Mouse (Mus musculus): ENCODE measurements around the gene Tnrc18. TPM values are rescaled to one million over a fixed set of nuclear protein-coding genes. Genes with fewer than 3 reads are reported as not detected.

The Tnrc18 gene
- polyA plus RNA-seq, 1 experiment from 2014 or later: 11.1 TPM

DNA sequence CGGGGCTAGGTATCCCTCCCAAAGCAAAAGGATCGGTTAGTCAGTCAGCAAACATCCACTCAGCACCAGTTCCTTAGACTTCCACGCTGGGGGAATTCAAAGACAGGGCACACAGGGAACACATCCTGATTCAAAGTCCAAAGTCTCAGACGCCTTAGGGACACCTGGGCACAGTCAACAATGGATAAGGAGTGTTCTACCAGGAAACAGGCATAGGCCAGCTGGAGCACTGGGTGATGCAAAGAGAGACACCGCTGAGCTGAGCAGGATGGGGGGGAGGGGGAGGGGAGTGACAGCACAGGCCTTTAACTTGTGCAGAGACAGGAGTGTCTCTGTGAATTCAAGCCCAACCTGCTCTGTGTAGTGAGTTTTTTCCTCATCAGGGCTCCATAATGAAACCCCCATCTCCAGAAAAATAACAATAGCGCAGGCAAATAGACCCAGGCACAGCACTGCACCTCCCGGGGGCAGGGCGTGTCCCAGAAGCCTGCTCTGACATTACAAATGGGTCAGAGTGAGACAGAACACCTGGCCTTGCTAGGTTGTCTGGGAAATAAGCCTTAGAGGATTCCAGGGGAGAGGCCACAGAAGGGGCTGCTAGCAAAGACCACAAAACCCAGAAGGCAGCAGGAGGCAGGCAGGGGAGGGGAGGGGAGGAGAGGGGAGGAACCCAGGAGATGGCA lies 34.9 kb downstream of the Tnrc18 start:
- Histone ChIP-seq H3K36me3 (ENCODE audit: control insufficient read depth, insufficient read depth, low read length) (peaks cover 17% of the 10 kb centered on the region), H3K9ac (ENCODE audit: low read depth, low read length) (no peak overlapping the region), H3K27ac (ENCODE audit: low read depth, low read length) (no peak overlapping the region), H3K4me3 (ENCODE audit: low read depth, low read length) (no peak overlapping the region), H3K4me1 (replicated peaks; ENCODE audit: control insufficient read depth, insufficient read depth, low read length) (peaks cover 6% of the 10 kb centered on the region; the same call in 1 of the 2 replicates), H3K9me3 (ENCODE audit: control insufficient read depth, low read length) (no peaks in the 10 kb centered on the region), H3K4me2 (no peak overlapping the region), H3K27me3 (replicated peaks; ENCODE audit: control insufficient read depth, insufficient read depth, low read length) (no peaks in the 10 kb centered on the region)
- ATAC-seq (replicated peaks; ENCODE audit: low FRiP score) (no peak), DNase-seq (ENCODE audit: low spot score) (no peak)
- 74% methylated on average over 8 of the region's 8 CpGs for WGBS

- peaks cover 10% of the 10 kb centered on the region; the same call in 1 of the 2 replicates for H3K36me3 ChIP-seq (ENCODE audit: control insufficient read depth, insufficient read depth, low read length)
Measured at GRCm38 (mm10) chr5:142780579-142780978, 36.9 kb downstream of the Tnrc18 start.

GRCm38 (mm10) chr5:142778871-142779270 lies 38.6 kb downstream of the Tnrc18 start:
- ATAC-seq (replicated peaks; ENCODE audit: low FRiP score): no peak
- peaks cover 14% of the 10 kb centered on the region for H3K36me3 ChIP-seq (ENCODE audit: control insufficient read depth, insufficient read depth, low read length)
- no peak overlapping the region for H3K27ac ChIP-seq (ENCODE audit: low read depth, low read length)
- H3K9ac ChIP-seq (ENCODE audit: low read depth, low read length): no peak overlapping the region
- H3K27me3 ChIP-seq (replicated peaks; ENCODE audit: control insufficient read depth, insufficient read depth, low read length): no peaks in the 10 kb centered on the region
- DNase-seq (ENCODE audit: low spot score): no peak
- H3K4me1 ChIP-seq (replicated peaks; ENCODE audit: control insufficient read depth, insufficient read depth, low read length): peaks cover 6% of the 10 kb centered on the region; the same call in 1 of the 2 replicates
- H3K9me3 ChIP-seq (ENCODE audit: control insufficient read depth, low read length): no peaks in the 10 kb centered on the region
- no peak overlapping the region for H3K4me2 ChIP-seq
- no peak overlapping the region for H3K4me3 ChIP-seq (ENCODE audit: low read depth, low read length)
- 81% methylated on average over 6 of the region's 6 CpGs for WGBS

More at GRCm38 (mm10) chr5:142780579-142780978, 36.9 kb downstream of the Tnrc18 start:
- H3K27ac ChIP-seq (ENCODE audit: low read depth, low read length): no peak overlapping the region
- no peak overlapping the region for H3K4me3 ChIP-seq (ENCODE audit: low read depth, low read length)
- H3K9me3 ChIP-seq (ENCODE audit: control insufficient read depth, low read length): no peaks in the 10 kb centered on the region
- H3K9ac ChIP-seq (ENCODE audit: low read depth, low read length): no peak overlapping the region
- 86% methylated on average over 5 of the region's 5 CpGs for WGBS
- ATAC-seq (replicated peaks; ENCODE audit: low FRiP score) (no peak), DNase-seq (ENCODE audit: low spot score) (no peak)
- H3K4me1 ChIP-seq (replicated peaks; ENCODE audit: control insufficient read depth, insufficient read depth, low read length): peaks cover 6% of the 10 kb centered on the region; the same call in 1 of the 2 replicates
- H3K4me2 ChIP-seq: no peak overlapping the region
- no peaks in the 10 kb centered on the region for H3K27me3 ChIP-seq (replicated peaks; ENCODE audit: control insufficient read depth, insufficient read depth, low read length)

DNA sequence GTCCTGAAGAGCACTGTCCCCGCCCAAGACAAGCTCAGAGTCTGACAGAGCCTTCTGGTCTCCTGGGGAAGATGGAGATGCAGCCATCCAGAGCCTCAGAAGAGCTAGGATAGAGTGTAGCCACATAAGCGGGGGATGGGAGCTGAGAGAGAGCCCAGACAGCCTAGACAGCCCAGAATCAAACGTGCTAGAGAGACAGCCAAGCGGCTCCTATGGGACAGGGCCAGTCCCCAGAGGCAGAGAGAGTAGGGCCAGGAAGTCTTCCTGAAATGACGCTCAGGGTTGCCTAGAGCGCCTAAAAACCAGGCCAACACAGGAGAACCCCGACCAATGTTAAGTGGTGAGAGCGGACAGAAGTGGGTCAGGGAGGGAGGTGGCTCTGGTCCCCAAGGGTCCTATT lies 39.3 kb downstream of the Tnrc18 start:
- no peak overlapping the region for H3K9ac ChIP-seq (ENCODE audit: low read depth, low read length)
- H3K4me2 ChIP-seq: no peak overlapping the region
- DNase-seq (ENCODE audit: low spot score): no peak
- ATAC-seq (replicated peaks; ENCODE audit: low FRiP score): no peak
- no peak overlapping the region for H3K4me3 ChIP-seq (ENCODE audit: low read depth, low read length)
- no peaks in the 10 kb centered on the region for H3K27me3 ChIP-seq (replicated peaks; ENCODE audit: control insufficient read depth, insufficient read depth, low read length)
- H3K4me1 ChIP-seq (replicated peaks; ENCODE audit: control insufficient read depth, insufficient read depth, low read length): peaks cover 6% of the 10 kb centered on the region; the same call in 1 of the 2 replicates
- H3K9me3 ChIP-seq (ENCODE audit: control insufficient read depth, low read length): no peaks in the 10 kb centered on the region
- WGBS: 69% methylated on average over 8 of the region's 8 CpGs
- no peak overlapping the region for H3K27ac ChIP-seq (ENCODE audit: low read depth, low read length)
- H3K36me3 ChIP-seq (ENCODE audit: control insufficient read depth, insufficient read depth, low read length): peaks cover 16% of the 10 kb centered on the region

DNA sequence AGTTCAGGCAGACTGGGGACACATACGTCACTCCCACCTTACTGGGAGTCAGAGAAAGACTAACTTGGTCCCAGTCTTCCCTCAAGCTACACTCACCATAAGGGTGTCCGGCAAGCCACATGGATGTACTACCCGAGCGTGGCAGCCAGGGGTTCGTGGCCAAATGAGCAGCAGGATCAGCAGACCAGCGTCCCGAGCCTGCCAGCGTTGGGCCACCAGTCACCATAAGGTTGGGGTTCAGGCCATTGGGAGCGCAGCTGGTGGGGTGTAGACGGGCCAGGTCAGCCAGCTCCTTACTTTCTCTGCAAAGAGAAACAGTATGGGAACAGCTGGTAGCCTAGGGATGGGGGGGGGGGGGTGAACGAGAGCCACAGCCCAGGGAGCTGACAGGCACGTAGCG lies 41.4 kb downstream of the Tnrc18 start:
- no peak for DNase-seq (ENCODE audit: low spot score)
- Histone ChIP-seq H3K4me2 (no peak overlapping the region), H3K4me3 (ENCODE audit: low read depth, low read length) (no peak overlapping the region), H3K4me1 (replicated peaks; ENCODE audit: control insufficient read depth, insufficient read depth, low read length) (no peaks in the 10 kb centered on the region), H3K9me3 (ENCODE audit: control insufficient read depth, low read length) (no peaks in the 10 kb centered on the region), H3K9ac (ENCODE audit: low read depth, low read length) (no peak overlapping the region), H3K27ac (ENCODE audit: low read depth, low read length) (no peak overlapping the region), H3K36me3 (ENCODE audit: control insufficient read depth, insufficient read depth, low read length) (peaks cover 19% of the 10 kb centered on the region), H3K27me3 (replicated peaks; ENCODE audit: control insufficient read depth, insufficient read depth, low read length) (no peaks in the 10 kb centered on the region)
- WGBS: 90% methylated on average over 13 of the region's 13 CpGs
- no peak for ATAC-seq (replicated peaks; ENCODE audit: low FRiP score)

DNA sequence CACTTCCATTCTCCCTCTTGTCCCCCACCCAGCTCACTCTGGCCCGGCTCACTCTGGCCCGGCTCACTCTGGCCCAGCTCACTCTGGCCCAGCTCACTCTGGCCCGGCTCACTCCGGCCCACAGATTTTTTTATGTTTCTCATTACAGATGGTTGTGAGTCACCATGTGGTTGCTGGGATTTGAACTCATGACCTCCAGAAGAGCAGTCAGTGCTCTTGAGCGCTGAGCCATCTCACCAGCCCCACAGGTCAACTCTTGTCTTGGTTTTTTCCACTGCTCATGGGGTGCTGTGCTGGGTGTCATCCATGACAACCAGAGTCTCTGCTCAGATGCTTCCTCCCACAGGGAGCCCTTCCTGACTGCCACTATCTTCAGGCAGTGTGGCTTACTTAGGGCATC lies 42.7 kb downstream of the Tnrc18 start:
- DNase-seq (ENCODE audit: low spot score) (no peak), ATAC-seq (replicated peaks; ENCODE audit: low FRiP score) (no peak)
- no peak overlapping the region for H3K9ac ChIP-seq (ENCODE audit: low read depth, low read length)
- H3K4me1 ChIP-seq (replicated peaks; ENCODE audit: control insufficient read depth, insufficient read depth, low read length): no peaks in the 10 kb centered on the region
- H3K9me3 ChIP-seq (ENCODE audit: control insufficient read depth, low read length): no peaks in the 10 kb centered on the region
- no peak overlapping the region for H3K27ac ChIP-seq (ENCODE audit: low read depth, low read length)
- H3K36me3 ChIP-seq (ENCODE audit: control insufficient read depth, insufficient read depth, low read length): peaks cover 22% of the 10 kb centered on the region
- WGBS: 87% methylated on average over 5 of the region's 5 CpGs
- no peaks in the 10 kb centered on the region for H3K27me3 ChIP-seq (replicated peaks; ENCODE audit: control insufficient read depth, insufficient read depth, low read length)
- no peak overlapping the region for H3K4me2 ChIP-seq
- no peak overlapping the region for H3K4me3 ChIP-seq (ENCODE audit: low read depth, low read length)

- H3K27me3 ChIP-seq (replicated peaks; ENCODE audit: control insufficient read depth, insufficient read depth, low read length): no peaks in the 10 kb centered on the region
- H3K4me2 ChIP-seq: no peak overlapping the region
- H3K4me3 ChIP-seq (ENCODE audit: low read depth, low read length): no peak overlapping the region
- ATAC-seq (replicated peaks; ENCODE audit: low FRiP score) (no peak), DNase-seq (ENCODE audit: low spot score) (no peak)
- H3K9ac ChIP-seq (ENCODE audit: low read depth, low read length): no peak overlapping the region
- no peaks in the 10 kb centered on the region for H3K9me3 ChIP-seq (ENCODE audit: control insufficient read depth, low read length)
- H3K4me1 ChIP-seq (replicated peaks; ENCODE audit: control insufficient read depth, insufficient read depth, low read length): peaks cover 5% of the 10 kb centered on the region
- peaks cover 24% of the 10 kb centered on the region for H3K36me3 ChIP-seq (ENCODE audit: control insufficient read depth, insufficient read depth, low read length)
- no peak overlapping the region for H3K27ac ChIP-seq (ENCODE audit: low read depth, low read length)
- WGBS: 76% methylated on average over 15 of the region's 15 CpGs
Measured at GRCm38 (mm10) chr5:142771964-142772363, 45.5 kb downstream of the Tnrc18 start.

DNA sequence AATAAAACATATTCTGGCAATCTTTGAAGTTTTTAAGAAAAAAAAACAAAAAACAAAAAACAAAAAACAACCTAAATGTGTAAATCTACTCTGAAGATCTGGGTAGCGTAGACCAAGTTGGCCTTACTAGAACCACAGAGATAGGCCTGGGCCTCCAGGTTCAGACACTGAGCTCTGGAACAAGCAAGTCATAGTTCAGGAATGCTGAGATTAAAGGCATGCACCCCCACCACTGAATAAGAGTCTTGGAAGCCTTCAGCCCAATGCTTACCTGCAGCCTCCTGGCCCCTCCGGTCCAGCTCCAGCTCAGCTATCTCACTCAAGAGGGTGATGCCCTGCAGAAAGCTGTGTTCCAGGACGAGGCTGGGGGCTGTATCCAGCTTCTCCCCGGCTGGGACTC lies 46.4 kb downstream of the Tnrc18 start:
- H3K4me3 ChIP-seq (ENCODE audit: low read depth, low read length): no peak overlapping the region
- no peaks in the 10 kb centered on the region for H3K9me3 ChIP-seq (ENCODE audit: control insufficient read depth, low read length)
- 78% methylated on average over 4 of the region's 4 CpGs for WGBS
- H3K4me1 ChIP-seq (replicated peaks; ENCODE audit: control insufficient read depth, insufficient read depth, low read length): peaks cover 5% of the 10 kb centered on the region
- H3K27me3 ChIP-seq (replicated peaks; ENCODE audit: control insufficient read depth, insufficient read depth, low read length): no peaks in the 10 kb centered on the region
- no peak overlapping the region for H3K4me2 ChIP-seq
- DNase-seq (ENCODE audit: low spot score) (no peak), ATAC-seq (replicated peaks; ENCODE audit: low FRiP score) (no peak)
- H3K27ac ChIP-seq (ENCODE audit: low read depth, low read length): no peak overlapping the region
- H3K36me3 ChIP-seq (ENCODE audit: control insufficient read depth, insufficient read depth, low read length): peaks cover 24% of the 10 kb centered on the region
- no peak overlapping the region for H3K9ac ChIP-seq (ENCODE audit: low read depth, low read length)

GRCm38 (mm10) chr5:142769641-142770040 lies 47.8 kb downstream of the Tnrc18 start:
- WGBS: 69% methylated on average over 5 of the region's 5 CpGs
- H3K9me3 ChIP-seq (ENCODE audit: control insufficient read depth, low read length): no peaks in the 10 kb centered on the region
- no peak overlapping the region for H3K9ac ChIP-seq (ENCODE audit: low read depth, low read length)
- H3K4me3 ChIP-seq (ENCODE audit: low read depth, low read length): no peak overlapping the region
- DNase-seq (ENCODE audit: low spot score): no peak
- H3K36me3 ChIP-seq (ENCODE audit: control insufficient read depth, insufficient read depth, low read length): peaks cover 20% of the 10 kb centered on the region
- no peak for ATAC-seq (replicated peaks; ENCODE audit: low FRiP score)
- H3K27me3 ChIP-seq (replicated peaks; ENCODE audit: control insufficient read depth, insufficient read depth, low read length): no peaks in the 10 kb centered on the region
- no peak overlapping the region for H3K27ac ChIP-seq (ENCODE audit: low read depth, low read length)
- peaks cover 5% of the 10 kb centered on the region for H3K4me1 ChIP-seq (replicated peaks; ENCODE audit: control insufficient read depth, insufficient read depth, low read length)
- no peak overlapping the region for H3K4me2 ChIP-seq

All from liver, embryonic 11.5 days (tissue).